Mouse (Mus musculus) adipose tissue, adult 10 weeks (tissue): ENCODE results near the gene Lefty2. TPM values are rescaled to one million over a fixed set of nuclear protein-coding genes. Genes with fewer than 3 reads are reported as not detected.

Experiments
- polyA plus RNA-seq: library from polyadenylated mRNA; stranded (reverse); fragments of 350-450 nt; fragmentation: Illumina TruSeq; extraction: RNeasy Lipid Tissue Mini Kit (QIAGEN cat#74804); gene quantifications from one replicate; pipeline ENCODE4 v1.2.3, GENCODE M21; 2014; ENCODE audit warnings: low read depth, low replicate concordance

Lefty2 gene
- 0.16 TPM for polyA plus RNA-seq

DNA sequence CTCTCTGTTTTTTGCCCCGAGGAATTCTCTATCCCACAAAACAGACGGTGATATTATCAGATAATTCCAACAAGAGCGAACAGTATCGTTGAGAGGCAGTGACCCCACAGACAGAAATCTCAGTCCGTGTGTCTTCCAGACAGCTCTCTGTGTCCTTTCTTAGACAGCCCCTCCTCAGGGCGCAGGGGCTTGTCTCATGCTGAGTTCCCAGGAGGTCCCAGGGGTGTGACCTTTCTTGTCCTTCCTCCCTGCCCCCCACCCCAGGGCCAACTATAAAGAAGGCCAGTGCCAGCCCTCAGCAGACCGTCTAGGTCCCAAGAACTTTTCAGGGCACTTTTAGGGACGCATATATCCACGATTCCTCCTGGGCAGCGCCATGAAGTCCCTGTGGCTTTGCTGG is at the start of gene Lefty2:
Gene Lefty2, plus strand, starts transcription at position 301 of the 400 bp plus-strand sequence.

DNA sequence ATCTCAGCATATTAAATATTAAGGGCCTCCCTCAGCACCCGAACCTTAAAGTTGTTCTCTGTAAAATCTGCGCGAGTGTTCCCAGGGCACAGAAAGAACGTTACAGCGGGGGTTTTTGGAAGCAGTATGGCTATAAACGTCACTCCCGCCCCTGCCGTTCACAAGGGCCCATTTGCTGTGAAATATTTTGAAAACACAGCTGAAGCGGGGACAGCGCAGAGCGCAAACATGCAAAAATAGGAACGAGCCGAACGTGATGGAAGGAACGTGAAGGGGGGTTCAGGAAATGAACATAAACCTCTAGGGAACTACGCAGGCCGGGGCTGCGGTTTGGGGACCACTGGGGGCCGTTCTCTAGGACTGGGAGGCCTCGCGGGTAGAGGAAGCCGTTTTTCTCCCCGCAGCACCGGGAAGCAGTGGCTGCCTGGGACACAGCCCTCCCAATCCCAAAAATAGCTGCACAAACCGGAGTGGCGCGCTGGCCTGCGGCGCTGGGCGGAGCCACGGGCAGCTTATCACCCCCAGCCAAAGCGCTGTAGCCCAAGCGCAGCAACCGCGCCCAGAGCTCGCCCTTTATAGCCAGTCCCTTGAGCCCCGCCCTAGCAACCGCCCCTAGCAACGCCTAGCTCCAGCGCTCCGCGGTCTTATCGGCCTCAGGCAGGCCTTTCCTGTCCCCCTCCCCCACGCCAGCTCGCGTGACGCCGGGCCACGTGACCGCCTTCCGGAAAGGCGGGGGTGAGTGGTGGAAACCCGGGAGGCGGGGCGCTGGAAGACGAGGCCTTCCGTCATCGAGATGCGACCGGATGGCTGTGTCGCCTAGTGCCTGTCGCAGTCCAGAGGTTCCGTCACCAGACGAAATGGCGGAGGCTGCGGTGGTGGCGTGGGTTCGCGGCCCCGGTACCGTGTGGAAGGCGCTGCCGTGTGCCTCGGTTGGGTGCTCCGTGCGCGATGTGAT is 42.3 kb upstream of the Lefty2 start, which contains the start of gene Sde2:
Gene Sde2, plus strand, starts transcription at position 812 of the 955 bp plus-strand sequence.

DNA sequence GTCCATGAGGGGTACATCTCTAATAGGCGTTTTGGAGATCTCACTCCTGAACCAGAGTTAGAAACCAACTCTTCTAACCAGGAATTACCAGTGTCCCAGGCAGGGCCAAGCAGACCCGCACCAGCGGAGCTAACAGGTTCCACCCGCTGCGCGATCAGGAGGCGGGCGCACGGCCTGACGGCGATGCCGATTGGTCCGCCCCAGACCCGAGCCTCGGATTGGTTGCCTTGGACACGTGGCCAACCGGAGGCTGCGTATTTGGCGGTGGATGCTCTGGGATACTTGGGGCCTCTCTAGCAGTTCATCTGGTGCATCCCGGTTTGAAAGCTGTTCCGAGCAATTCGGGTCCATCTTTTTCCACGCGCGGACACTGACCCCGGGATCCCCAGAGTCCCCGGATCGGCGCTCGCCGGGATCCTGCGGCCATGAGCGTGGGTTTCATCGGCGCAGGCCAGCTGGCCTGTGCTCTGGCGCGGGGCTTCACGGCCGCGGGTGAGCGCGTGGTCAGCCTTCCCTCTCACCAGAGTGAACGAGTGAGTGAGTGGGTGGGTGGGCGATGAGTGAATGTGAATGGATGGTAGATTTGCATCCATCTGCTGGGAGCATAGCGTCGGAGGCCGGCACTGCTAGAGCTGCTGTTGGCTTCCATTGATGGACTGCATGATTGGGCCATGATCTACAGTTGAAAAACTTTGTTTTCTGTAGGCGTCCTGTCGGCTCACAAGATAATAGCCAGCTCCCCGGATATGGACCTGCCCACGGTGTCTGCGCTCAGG is 11.3 kb downstream of the Lefty2 start, which contains the start of gene Pycr2:
Gene Pycr2, plus strand, starts transcription at position 255 of the 776 bp plus-strand sequence.

DNA sequence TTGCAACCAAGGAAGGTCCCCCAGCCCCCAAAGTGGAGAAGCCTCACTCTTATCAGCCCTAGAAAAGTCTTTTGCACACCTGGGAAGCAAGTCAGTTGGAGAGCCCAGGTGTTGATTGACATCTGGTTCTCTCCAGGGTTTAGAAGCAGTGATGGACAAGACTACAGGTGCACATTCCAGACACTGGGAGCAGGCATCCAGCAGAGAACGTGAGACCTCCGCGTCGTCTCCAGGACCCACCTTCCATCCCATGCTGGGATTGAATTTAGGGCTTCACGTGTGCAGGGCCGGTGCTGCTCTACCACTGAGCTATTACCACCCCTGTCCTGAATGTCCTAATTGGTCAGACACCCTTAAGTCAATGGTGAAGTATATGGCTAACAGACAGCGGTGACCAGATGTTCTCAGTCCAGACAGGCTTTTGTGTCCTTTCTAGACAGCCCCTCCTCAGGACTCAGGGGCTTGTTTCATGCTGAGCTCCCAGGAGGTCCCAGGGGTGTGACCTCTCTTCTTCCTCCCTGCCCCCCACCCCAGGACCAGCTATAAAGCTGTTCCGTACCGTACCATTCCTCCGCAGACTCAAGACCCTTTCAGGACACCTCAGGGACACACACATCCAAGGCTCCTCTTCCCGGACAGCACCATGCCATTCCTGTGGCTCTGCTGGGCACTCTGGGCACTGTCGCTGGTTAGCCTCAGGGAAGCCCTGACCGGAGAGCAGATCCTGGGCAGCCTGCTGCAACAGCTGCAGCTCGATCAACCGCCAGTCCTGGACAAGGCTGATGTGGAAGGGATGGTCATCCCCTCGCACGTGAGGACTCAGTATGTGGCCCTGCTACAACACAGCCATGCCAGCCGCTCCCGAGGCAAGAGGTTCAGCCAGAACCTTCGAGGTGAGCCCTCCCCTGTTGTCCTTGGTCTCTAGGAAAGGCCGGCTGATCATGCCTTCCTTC is 41.8 kb downstream of the Lefty2 start, which contains the start of gene Lefty1:
Gene Lefty1, plus strand, starts transcription at position 556 of the 953 bp plus-strand sequence.

DNA sequence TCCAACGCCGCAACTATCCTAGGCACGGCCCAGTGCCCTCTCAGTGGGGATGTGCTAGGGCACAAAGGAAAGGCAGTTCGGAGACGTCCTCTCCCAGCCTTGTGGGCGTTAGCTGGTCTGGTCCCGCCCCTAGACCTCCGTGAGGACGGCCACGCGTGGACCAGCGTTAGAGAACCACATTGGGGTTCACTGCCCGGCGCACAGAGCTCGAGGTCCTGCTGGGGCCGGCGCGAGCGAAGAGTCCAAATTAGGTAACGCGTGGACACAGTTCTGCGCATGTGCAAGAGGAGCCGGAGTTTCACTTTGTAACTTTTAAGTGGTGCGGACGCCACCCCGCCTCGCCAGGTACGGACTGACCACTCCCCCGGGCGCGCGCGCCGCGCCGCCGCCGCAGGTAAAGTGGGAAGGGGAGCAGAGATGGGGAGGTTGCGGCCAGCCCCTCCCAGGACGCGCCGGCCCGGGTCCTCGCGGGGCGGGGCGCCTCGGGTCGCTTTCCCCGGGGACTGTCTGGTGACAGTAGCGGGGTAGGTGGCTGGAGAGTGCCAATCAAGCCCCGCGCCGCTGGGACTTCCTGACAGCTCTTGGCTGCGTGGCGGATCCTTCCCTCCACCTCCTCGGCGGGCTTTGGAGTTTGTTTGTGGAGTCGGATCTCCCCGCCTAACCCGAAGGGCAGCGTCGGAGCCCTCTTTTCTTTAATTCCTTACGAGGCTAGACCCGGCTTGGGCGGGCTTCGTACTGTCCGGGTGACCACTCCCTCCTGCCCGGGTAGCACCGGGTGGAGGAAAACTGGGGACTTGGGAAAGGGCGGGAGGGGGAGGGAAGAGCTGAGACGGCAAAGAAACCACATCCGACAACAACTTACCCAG is 49.5 kb downstream of the Lefty2 start, which contains the start of gene Tmem63a:
Gene Tmem63a, plus strand, starts transcription at position 179 of the 866 bp plus-strand sequence.

Other genes starting within 250 kb of the Lefty2 start
- gene Mixl1, start 196.1 kb upstream of the Lefty2 start, polyA plus RNA-seq, result not detected
- 37.0 TPM for gene Acbd3, start 167.1 kb upstream of the Lefty2 start, polyA plus RNA-seq
- 847 TPM for gene H3f3a, start 79.2 kb upstream of the Lefty2 start, polyA plus RNA-seq
- gene Sde2, start 42.0 kb upstream of the Lefty2 start, polyA plus RNA-seq, result 16.7 TPM
- 40.1 TPM for gene Pycr2, start 11.2 kb downstream of the Lefty2 start, polyA plus RNA-seq
- 1.3 TPM for gene Lefty1, start 41.9 kb downstream of the Lefty2 start, polyA plus RNA-seq
- gene Tmem63a, start 49.2 kb downstream of the Lefty2 start, polyA plus RNA-seq, result 21.5 TPM
- gene Ephx1, start 127.8 kb downstream of the Lefty2 start, polyA plus RNA-seq, result 62.8 TPM
- not detected for gene 9130409I23Rik, start 158.1 kb downstream of the Lefty2 start, polyA plus RNA-seq